Mouse (Mus musculus): ENCODE data around the gene Cd164l2.
A peak's percentile ranks its signal among the peaks of the same experiment; 100 is the strongest.

Gene Cd164l2

DNA sequence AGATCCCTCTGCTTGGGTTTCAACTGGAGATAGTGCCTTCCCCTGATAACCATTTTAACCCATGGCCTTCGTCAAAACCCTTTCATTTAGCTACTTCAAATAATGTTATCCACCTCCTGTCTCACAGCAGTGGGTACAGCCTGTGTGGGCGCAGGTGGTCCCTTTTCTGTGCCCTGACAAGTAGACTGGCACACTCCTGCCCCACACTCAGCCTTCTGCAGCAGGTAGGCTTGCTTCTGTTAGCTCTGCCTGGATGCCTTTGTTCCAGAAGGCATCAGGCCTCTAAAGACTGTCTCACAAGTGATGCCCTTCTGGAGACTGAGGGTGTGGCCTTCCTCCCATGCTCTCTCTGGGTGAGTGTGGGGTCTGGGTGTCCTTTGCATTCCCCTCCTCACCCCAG lies 15.8 kb upstream of the Cd164l2 start:
- DNase-seq, result no peak

DNA sequence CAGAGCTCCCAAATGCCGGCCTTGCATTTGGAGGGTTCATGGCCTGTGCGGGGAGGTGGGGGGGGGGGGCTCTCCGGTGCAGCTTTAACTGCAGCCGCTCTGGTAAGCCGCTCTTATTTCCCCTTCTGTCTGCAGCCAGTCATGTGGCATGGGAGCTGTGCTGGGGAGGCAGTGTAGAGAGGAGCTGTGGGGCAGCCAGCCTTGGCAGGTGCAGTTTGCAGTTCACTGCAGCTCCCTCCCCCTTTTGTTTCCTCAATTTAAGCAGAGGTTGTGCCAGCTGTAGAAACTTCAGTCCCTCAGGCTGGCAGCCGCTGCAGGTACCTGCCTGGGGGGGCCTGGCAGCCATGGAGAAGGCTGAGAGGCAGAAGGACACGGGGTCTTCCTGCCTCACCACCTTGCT lies 15.1 kb upstream of the Cd164l2 start:
- no peak for DNase-seq

DNA sequence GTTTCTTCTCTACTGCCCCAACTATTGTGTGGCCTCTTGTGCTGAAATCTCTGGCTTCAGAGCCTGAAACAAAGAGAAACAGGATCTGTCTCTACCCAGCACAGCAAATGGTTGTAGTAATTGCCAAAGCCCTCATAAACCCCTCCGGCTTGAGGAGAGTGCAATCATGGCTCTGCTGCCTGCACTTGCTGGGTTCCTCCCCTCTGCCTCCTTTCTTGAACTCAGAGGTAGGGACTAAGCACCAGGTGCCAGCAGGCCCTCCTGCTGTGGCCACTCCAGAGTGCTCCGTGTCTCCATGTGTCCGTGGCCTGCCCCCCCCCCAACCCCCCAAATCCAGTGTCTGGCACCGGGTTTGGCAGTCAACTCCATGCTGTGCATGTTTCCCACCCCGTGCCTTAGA lies 14.6 kb upstream of the Cd164l2 start:
- DNase-seq, result no peak

DNA sequence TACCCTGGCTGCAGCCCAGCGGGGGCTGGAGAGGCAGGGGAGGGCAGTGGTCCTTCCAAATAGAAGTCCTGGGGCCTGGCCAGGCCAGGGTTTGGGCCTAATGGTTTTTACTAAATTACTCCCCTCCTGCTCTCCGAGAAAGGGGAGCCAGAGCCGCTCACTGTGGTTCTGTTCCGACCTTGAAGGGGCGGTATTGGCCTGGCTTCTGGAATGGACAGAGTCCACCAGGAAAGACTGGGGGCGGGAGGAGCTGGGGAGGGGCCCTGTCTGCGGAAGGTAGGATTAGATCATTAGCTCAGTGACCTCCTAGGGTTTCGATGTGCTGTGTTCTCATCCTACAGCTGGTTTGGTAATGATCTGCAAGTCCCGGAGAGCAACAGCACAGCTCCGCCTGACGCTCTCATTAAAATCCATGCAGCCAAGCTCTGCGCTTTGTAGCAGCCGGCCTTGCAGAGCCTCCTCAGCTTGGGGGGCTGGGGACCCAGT lies 14.1 kb upstream of the Cd164l2 start:
- no peak for DNase-seq

DNA sequence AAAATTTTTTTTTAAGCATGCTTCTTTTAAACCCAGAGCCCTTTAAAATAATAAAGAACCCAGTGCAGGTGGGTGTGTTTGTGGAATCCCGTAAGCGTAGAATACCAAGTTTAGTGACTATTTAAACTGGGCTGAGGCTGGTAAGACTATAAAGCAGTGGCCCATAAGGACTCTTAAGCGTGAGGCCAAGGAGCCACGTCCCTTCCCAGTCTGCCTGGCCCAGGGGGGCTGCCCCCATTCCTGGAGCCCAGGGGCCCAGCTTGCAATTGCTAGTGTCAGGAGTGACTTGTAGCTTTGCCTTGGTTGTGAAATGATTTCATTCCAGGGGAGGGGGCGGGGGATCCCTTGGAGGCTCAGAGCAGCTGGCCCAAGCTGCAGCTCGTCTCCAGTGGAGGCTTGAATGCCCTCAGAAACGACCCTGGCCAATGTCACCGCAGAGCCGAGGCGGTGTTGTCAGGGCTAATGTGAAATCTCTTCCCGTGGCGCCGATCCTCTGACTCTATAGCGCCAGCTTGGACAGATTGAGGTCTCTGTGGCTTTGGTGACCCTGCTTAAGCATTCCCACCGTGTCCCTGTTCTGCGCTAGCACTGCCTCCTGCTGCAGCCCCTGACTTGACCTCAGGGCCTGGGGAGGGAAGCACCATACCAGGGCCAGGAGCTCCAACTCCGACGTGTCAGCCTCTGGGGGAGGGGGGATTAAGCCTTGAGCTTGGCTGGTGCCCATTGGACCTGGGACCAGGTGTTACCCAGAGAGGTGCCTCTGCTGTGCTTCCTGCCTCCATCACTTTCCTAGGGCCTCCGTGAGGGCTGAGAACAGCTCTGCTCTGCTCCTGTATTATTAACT lies 13.4 kb upstream of the Cd164l2 start:
- no peak for DNase-seq

DNA sequence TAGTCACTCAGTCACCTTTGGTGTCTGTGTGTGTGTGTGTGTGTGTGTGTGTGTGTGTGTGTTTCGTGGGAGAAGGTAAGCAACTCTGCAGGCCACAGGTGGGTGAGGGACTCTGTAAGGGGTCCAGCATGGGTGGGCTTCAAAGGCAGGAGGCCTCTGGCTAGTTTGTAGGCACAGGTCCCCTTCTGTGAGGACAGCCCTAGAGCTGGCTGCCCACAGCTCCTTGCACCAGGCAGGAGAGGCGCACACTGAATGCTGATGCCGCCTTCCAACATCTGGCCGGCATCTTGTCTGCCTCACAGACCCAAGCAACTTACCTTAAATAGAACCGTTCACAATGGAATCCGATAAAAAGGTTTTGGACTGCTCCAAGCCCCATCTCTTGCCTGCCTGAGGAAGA lies 12.2 kb upstream of the Cd164l2 start:
- no peak for DNase-seq

DNA sequence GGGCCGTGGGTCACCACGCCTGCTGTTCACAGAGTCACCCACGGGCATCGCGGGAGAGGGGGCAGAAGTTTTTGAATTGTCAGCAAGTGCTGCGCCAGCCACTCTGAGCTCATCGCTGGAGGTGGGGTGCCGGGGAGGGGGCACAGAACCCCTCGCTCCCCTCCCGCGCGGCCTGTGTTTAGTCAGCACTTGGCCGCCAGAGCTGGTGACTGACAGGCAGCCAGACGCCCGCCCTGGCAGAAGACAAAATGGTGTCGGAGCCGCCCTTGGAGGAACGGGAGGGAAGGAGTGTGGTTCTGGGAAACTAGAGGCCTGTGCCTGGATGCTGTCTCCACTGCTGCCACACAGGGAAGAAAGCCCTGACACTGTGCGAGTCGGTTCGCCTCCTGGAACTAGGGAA lies 11.6 kb upstream of the Cd164l2 start:
- DNase-seq, result peak; percentile 52

DNA sequence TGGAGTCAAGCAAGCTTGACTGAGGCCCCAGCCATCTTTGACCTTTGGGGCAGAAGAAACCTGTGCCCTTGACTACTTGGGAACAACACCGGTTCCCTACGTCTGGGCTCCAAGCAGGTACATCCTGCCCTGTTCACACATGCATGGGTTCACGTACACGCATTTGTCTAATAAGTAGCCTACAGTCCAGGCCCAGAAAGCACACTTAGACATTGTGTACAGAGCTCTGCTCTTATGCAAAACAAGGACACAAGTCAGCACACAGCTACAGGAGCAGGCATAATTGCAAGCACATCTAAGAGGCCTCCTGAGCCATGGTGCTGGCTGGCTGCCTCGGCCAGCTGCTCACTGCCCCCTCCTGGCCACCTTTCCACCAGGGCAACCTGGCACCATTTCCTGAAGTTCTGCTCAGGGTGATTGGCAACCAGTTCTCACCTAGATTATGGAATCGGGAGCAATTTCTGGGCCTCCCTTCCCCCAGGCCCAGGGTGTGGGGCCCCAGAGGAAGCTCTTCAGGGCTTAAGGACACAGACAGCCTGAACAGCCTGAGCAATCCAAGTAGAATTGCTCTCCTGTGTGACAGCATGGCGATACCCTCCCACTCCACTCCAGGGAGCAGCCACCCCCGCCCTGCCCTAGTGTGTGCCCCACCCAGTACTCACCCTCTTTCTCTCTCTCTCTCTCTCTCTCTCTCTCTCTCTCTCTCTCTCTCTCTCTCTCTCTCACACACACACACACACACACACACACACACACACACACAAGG lies 10.7 kb upstream of the Cd164l2 start:
- DNase-seq, result peak; percentile 89

DNA sequence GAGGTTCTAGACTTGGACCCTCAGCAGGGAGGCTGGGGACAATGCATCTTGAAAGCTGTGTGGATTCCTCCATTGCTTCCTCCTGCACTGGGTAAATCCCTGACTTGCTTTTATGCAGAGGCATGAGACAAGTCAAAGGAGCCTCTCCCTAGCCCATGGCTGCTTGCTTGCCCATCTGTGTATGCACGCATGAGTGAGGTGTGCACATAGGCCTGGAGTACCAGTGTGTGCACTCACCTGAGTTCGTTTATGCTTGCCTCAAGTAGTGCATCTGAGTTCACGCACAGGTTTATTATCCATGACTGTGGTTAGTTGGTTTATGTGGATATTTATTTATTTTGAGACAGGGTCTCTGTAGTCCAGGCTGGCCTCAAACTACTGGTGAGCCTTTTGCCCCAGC lies 9.7 kb upstream of the Cd164l2 start:
- DNase-seq, result no peak

DNA sequence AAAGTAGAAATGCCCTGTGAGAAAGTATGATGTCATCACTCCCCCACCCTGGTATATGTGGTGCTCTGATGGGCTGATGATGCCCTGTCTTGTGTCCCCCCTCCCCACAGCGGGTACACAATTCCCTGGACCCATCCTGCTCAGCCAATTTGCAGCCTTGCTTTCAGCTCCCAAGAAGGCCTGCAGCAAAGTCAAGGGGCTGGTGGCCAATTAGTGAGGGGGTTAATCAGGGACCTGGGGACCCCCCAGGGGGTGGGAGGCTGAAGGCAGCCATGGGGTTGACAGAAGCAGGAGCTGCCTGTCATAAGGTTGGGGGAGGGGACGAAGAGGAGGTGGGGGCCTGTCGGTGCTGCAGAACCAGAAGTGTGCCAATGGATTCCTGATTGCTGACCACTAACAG lies 8.3 kb upstream of the Cd164l2 start:
- DNase-seq, result peak; percentile 41

DNA sequence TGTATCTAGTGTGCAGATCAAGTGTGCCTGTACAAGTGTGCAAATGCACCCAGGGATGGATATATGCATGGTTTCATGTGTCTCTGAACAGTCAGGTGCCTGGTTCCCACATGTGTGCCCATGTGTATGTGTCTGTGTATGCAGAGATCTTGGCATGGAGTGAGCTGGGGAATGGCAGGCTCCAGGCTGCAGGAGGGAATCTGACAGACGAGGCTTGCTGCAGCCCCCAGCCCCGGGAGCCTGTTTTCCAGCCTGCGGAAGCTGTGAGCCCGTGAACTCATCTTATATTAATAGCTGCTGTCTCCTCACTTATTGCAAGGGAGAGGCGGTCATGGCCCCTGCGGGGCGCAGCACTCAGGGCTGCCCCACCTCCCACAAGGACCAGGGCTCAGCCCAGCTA lies 7.6 kb upstream of the Cd164l2 start:
- no peak for DNase-seq

DNA sequence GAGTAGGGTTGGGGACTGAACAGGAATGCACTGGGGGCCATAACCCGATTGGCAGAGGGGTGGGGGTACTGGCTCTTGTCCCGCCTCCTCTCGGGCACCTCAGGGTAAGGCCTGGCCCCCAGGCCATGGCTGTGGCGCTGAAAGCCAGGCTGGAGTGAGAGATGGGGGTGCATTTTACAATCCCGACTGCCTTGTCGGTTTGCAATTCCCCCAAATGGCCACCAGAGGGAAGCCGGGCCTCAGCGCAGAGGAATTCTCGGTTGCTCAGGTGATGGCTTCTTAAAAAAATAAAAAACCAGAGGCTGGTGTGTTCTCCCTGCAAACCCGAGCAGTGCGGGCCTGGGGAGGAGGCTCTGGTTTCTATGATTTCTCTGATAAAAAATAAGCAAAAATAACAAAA lies 2.6 kb upstream of the Cd164l2 start:
- peak; percentile 77 for DNase-seq

DNA sequence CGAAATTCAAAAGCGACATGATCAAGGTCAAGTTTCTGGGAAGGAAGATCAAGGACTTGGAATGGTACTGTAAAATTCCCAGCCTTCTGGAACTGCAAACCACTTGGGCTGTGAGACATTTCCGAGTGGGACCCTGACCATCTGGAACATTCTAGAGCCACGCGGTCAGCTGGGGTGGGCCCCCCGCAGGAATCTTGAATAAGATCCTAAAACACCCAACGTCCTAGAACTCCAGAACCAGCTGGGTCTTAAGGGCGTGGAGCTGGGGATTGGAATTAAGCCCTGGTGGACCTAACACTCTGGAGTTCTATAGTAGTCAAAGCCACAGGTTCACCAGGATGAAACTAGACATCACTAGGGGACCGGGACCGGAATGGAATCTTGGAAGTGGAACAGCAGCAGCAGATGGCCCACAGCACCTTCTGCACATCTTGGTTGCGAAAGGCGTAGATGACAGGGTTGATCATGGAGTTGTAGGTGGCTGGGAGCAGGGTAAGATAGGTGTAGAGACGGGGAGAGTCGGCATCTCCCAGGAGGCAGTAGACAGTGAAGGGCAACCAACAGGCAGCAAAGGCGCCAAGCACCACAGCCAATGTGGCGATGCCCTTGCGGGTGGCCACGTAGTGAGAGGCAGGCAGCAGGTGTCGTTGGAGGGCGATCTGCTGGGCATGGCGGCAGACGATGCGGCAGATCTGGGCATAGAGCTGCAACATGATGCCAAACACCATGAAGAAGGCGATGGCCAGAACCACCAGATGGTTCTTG lies 1.7 kb upstream of the Cd164l2 start:
- peak; percentile 50 for DNase-seq

DNA sequence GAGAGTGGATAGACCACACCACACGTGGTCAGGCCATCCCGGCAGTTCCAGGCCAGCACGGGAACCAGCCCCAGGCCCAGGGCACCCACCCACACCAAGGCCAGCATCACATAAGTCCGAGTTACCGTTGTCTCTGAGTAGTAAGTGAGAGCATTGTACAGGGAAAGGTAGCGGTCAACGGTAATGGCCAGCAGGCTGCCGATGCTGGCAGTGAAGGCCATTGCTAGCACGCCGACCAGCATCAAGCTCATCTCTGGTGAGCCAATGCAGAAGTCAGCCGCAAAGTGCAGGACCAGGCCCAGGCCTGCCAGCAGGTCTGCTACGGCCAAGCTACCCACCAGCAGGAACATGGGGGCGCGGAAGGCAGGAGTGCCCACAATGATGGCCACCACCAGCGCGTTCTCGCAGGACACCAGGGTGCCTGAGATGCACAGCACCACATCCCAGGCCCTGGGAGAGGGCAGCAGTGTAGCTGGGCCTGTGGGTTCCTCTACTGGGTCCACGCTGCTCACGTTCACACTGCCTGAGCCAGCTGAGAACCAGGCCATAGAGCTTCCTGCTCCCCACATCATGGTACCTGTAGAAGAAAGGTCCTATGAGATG lies 1.0 kb upstream of the Cd164l2 start:
- DNase-seq, result peak; percentile 55

DNA sequence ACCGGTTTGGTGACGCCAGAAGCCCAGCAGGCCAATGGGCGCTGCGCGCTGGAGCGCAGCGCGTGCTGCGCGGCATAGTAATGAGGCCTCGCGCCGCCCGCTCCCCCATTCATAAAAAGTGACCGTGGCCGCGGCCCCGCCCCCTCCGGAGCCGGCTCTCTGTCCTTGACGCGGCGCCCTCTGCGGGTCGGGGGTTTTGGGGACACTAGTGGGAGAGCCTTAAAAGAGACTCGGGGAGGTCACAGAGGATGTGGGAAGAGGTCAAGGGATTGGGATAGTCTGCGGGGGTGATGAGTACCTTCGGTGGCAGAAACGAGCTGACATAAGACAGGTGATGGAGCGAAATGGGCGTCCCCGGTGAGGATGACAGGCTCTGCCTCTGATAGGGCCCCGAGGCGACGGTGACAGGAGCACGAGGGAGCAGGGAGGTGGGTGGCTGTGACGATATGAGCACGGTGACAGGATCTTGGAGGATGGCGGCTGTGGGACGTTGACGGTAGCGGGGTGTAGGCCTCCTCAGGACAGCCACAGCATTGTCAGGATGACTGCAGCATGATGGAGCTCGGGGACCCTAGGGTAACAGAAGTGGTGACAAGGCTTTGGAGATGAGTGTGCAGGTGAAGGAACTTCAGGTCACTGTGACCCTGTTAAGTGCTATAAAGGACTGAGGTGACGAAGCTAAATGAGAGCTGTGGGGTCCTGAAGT lies 784 bp downstream of the Cd164l2 start:
- peak; percentile 85 for DNase-seq

DNA sequence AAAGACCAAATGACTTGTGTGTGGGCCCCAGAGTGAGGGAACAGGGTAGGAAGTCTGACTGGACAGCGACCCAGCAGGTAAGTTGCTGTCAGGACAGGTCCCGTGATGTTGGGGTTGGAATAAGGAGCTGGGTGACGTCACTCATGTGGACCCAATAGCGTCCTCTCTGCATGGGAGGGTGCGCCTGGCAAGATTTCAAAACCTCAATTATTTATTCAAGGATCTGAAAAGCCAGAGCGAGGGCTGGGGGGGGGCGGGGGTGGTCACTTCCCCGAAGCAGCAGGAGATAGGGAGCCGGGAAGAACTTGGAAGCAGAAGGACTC lies 1.3 kb downstream of the Cd164l2 start:
- peak; percentile 68 for DNase-seq

DNA sequence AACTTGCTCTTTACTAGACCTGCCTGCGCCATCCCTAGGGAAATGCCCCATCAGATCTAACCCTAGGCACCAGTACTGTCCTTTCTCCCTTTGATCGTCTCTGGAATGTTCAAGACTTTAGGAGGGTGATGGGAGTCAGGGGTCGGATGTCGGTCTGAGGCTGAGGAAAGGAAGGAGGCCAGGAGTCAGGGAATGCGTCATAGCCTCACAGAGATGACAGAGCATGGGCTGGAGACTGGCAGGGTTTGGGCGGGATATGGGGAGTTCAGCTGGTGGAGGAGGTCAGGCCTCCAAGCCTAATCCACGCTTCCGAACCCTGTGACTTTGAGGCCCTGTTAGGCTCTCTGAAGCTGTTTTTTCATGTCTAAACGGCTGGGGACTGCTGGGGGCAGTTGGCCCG lies 1.7 kb downstream of the Cd164l2 start:
- peak; percentile 49 for DNase-seq

DNA sequence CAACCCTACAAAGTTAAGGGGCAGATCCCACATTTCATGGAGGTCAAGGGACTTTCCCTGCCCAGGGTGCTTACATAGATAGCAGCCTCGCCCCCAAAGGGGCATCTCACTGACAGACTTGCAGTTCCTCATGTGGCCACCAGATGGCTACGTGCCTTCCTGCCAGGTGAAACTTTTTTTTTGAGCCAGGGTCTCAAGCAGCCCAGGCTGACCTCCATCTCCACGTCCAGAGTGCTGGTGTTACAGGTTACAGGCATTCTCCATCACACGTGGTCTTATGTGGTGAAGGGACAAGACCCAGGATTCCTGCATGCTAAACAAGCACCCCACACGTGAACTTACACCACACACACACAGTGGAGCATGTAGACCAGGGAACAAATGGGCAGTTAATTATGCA lies 5.7 kb downstream of the Cd164l2 start:
- peak; percentile 67 for DNase-seq

DNA sequence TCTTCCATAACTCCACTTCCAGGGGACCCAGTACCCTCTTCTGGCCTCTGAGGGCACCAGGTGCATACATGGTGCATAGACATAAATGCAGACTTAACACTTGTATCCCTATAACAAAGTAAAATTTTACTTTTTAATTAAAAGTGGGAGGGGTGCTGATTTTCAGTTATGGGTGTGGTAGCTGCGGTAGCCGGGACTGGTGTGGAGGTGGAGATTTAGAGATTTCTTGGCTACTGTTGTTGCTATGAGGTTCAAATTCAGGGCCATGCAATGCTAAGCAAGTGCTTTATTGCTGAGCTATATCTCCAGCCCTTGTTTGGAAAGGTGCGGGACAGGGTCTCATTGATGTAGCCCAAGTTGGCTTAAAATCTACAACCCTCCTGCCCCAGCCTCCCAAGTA lies 6.8 kb downstream of the Cd164l2 start:
- DNase-seq, result no peak

DNA sequence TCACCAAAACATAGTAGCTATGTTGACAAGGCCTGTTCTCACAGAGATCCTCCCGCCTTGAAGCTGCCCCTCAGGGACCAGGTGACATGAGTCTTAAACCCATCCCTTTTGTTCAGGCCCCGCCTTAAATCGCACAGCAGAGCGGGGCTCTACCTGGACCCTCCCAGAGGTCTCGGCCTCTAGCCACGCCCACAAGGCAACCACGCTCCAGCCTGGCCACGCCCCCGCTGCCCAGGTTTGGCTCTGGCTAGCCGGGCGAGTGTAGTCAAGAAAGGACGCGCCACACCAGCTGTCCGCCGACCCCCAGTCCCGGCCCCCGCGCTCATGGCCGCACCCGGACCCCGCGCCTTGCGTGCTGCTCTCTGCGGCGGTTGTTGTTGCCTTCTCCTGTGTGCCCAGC lies 8.7 kb downstream of the Cd164l2 start:
- DNase-seq, result no peak

DNA sequence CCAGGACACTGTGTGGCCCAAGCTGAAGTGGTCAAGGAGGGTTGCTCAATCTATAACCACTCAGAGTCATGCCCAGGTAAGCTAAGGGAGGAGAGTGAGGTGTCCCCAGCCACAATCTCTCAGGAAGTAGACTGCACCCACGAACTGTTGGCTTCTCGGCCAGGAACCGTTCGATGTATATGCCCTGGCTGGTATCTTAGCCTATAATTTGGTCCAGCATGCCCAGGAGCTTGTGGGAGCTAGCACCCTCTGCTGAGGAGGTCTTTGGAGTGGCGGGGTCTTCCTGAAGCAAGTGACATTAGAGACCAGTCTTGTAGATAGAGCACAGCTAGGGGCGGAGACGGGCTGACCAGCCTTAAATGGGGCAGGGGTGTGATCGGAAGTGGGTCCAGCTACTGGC lies 9.8 kb downstream of the Cd164l2 start:
- no peak for DNase-seq

DNA sequence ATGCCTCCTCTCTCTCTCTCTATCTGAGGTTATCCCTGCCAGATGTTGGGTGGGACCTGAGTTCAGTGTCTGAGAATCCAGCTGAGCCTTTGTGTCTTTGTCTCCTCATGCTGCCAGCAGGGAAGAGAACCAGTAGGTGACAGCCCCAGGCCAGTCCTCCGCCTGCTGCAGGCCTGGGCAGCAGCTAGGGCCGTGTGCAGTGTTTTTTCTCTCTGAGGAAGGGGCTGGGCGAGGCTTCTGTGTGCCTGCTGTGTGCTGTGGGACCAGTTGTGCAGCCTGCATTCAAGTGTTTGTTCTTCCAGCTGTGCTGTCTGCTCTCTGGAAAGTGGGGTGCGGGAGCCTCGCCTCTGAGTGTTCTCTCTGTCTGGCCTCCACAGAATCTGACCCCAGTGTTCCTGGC lies 11.9 kb downstream of the Cd164l2 start:
- no peak for DNase-seq

DNA sequence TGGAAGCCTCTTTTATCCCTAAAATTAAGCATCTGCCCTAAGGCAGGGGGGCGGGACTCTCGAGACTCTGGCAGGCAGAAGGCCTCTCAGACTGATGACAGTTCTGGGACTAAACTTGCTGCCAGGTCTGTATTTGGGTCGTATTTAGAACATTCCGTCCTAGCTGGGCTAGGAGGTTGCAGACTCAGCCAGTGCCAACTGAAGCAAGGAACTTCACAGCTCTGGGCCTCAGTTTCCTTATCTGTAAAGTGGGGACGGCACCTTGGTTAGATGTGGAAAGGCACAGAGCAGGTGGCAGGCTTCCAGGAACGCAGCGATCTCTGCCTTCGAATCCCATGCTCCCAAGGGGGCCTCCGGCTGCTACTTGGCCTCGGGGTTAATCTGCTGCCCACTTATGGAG lies 14.1 kb downstream of the Cd164l2 start:
- DNase-seq, result no peak
